Mouse (Mus musculus) megakaryocyte progenitor cell, adult 5-6 weeks (primary cell): ENCODE measurements around the gene Dhrs9. TPM values are rescaled to one million over a fixed set of nuclear protein-coding genes. Genes with fewer than 3 reads are reported as not detected.
A peak's percentile ranks its signal among the peaks of the same experiment; 100 is the strongest.

Experiments used
- ATAC-seq: replicated peaks from 2 replicates; pipeline ENCODE4 v1.8.0; 2016; ENCODE audit warnings: mild to moderate bottlenecking, moderate TSS enrichment, inconsistent platforms; ENCODE audit not compliant: poor library complexity
- total RNA-seq, 2 experiments: library from RNA; stranded (forward) in 1 of 2; stranded (reverse) in 1 of 2; fragments of 157-497, 149-512 nt in 1 of 2; fragments of 200-1000 nt in 1 of 2; gene quantifications; 2 replicates each; pipeline versions ENCODE4 v1.2.3 to v1.2.4; 2015 to 2017

Dhrs9 gene
- total RNA-seq, 2 experiments from 2014 or later, result 0.58 to 0.69 TPM

- ATAC-seq, result peak; percentile 80
These were observed 34.8 kb downstream of the Dhrs9 start for GRCm38 (mm10) chr2:69415070-69415469.

GRCm38 (mm10) chr2:69418294-69418881 is 38.1 kb downstream of the Dhrs9 start:
- no peak for ATAC-seq

- no peak for ATAC-seq
These were observed 44.6 kb downstream of the Dhrs9 start for GRCm38 (mm10) chr2:69424829-69425228.

GRCm38 (mm10) chr2:69426081-69426480 is 45.8 kb downstream of the Dhrs9 start:
- no peak for ATAC-seq

- ATAC-seq, result no peak
These were observed 46.9 kb downstream of the Dhrs9 start for GRCm38 (mm10) chr2:69427141-69427540.

GRCm38 (mm10) chr2:69428116-69428515 is 47.9 kb downstream of the Dhrs9 start:
- peak; percentile 72 for ATAC-seq

GRCm38 (mm10) chr2:69441656-69442055 is 61.4 kb downstream of the Dhrs9 start:
- no peak for ATAC-seq

GRCm38 (mm10) chr2:69445896-69446472 is 65.7 kb downstream of the Dhrs9 start:
- ATAC-seq, result no peak

GRCm38 (mm10) chr2:69448581-69448980 is 68.3 kb downstream of the Dhrs9 start:
- ATAC-seq, result no peak

GRCm38 (mm10) chr2:69451128-69451527 is 70.9 kb downstream of the Dhrs9 start:
- no peak for ATAC-seq

Other genes starting within 250 kb of the Dhrs9 start
- gene Nostrin, start 244.6 kb upstream of the Dhrs9 start, total RNA-seq (2015), result 4.4 and 5.4 TPM in 2 replicates
- gene Nostrin, start 244.6 kb upstream of the Dhrs9 start, total RNA-seq (2017), result 6.6 and 8.5 TPM in 2 replicates
- 79.1 and 83.7 TPM in 2 replicates for gene Spc25, start 174.3 kb upstream of the Dhrs9 start, total RNA-seq (2015)
- gene Spc25, start 174.3 kb upstream of the Dhrs9 start, total RNA-seq (2017), result 98.5 and 109 TPM in 2 replicates
- not detected in 2 replicates for gene G6pc2, start 169.4 kb upstream of the Dhrs9 start, total RNA-seq (2015)
- gene G6pc2, start 169.4 kb upstream of the Dhrs9 start, total RNA-seq (2017), result not detected in 2 replicates
- gene Abcb11, start 37.8 kb upstream of the Dhrs9 start, total RNA-seq (2015), result not detected in 2 replicates
- not detected in 2 replicates for gene Abcb11, start 37.8 kb upstream of the Dhrs9 start, total RNA-seq (2017)
- gene Lrp2, start 205.6 kb downstream of the Dhrs9 start, total RNA-seq (2015), result not detected in 2 replicates
- under 0.01 TPM in 1 of 2 replicates, not detected in the other for gene Lrp2, start 205.6 kb downstream of the Dhrs9 start, total RNA-seq (2017)